Mouse (Mus musculus) CD4-positive, CD25-positive, alpha-beta regulatory T cell (primary cell): ENCODE data around the gene Mgll. TPM values are rescaled to one million over a fixed set of nuclear protein-coding genes. Genes with fewer than 3 reads are reported as not detected.

Source experiments
- polyA plus RNA-seq: library from polyadenylated mRNA; unstranded; fragments of 100-300 nt; shearing (Covaris generic); gene quantifications from one replicate; pipeline ENCODE4 v1.2.1, GENCODE M21; 2017

Gene Mgll
- 0.99 TPM for polyA plus RNA-seq

GRCm38 (mm10) chr6:88724313-88725195, at the start of gene Mgll:
Gene Mgll (plus strand): TSS chr6:88724412.

DNA sequence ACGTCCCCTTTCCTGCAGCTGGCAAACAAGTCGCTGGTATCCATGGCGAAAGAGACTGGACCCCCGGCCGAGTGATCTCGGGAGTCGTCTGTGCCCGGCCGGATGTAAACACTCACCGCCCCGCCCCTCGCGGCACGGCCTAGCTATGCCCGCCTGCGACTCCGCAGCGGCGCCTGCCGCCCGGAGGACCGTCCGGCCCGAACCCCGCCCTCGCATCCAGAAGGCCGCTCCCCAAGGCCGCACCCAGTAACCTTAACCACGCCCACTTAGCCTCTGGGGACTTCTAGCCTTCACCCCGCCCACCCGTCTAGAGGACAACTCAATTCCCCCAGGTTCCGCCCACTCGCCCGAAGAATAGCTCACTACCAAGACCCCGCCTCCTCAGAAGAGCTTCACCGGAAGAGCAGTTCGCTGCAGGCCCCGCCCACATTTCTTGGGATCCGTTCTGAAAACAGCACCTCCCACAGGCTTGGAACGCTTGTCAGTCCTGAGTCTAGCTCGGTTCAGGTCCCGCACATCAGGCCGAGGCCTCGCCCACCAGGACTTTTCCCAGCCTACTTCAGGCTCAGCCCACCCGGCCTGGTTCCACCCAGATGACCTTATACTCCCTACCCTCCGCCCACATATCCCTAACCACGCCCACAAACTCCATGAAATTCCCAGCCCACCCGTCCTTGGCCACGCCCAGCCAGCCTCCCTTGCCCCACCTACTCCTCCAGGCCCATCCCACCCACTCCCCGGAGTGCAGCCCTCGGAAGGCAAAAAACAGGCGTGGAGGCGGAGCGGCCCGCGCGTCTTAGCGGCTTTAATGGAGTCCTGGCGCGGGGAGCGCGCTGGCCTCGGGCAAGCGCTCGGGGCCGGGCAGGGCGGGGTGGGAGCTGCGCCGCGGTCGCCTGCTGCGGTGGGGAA, 117.8 kb downstream of the Mgll start, which contains the start of gene Abtb1:
Abtb1 (minus strand) TSS at position 204 of the 909 bp plus-strand sequence.

DNA sequence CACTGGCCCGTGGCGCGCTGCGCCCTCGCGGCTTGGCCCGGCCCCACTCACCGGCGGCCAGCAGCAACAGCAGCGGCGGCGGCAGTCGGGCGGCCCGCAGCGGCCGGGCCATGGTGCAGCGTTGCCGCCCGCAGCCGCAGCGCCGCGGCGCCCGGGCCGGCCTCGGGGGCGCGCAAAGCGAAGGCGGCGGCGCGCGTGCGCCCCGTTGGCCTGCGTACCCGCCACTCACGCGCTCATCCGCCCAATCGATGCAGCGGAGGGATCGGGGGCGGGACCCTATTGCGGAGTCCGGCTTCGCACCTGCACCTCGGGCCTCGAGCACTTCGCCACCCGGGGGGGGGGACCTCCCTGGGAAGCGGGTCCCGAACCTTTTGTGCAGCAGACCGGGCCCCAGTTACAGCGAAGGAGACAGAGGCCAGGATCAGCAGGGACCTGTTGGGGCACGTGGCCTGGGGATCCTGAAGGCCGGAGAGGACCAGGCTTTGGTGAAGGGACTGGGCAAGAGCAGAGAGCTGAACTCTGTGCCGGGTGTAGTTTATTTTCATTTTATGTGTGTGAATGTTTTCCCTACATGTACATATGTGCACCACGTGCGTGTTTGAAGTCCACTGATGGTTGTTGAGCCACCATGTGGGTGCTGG, 150.8 kb downstream of the Mgll start, which contains the start of gene Podxl2:
Podxl2 (minus strand) TSS at position 177 of the 641 bp plus-strand sequence.

Other genes starting within 250 kb of the Mgll start
- 215 TPM for gene Sec61a1, start 205.5 kb upstream of the Mgll start, polyA plus RNA-seq
- gene Kbtbd12, start 86.5 kb upstream of the Mgll start, polyA plus RNA-seq = not detected
- gene Abtb1, start 117.6 kb downstream of the Mgll start, polyA plus RNA-seq = 85.3 TPM
- gene Podxl2, start 150.6 kb downstream of the Mgll start, polyA plus RNA-seq = 0.69 TPM
- 60.7 TPM for gene Mcm2, start 174.4 kb downstream of the Mgll start, polyA plus RNA-seq
- gene Tpra1, start 177.8 kb downstream of the Mgll start, polyA plus RNA-seq = 112 TPM